Mouse (Mus musculus) testis, adult 2 months (tissue): ENCODE measurements around the gene Notch1. TPM values are rescaled to one million over a fixed set of nuclear protein-coding genes. Genes with fewer than 3 reads are reported as not detected.

Source experiments
- H3K27ac ChIP-seq: fragments of 200-500 bp; 2 replicates; pipeline ENCODE4 v1.5.1; 2012; ENCODE audit warnings: low read depth, low read length; ENCODE audit not compliant: control insufficient read depth, insufficient read depth
- H3K27me3 ChIP-seq: fragments of 200-500 bp; 2 replicates; pipeline ENCODE4 v1.6.1; 2012; ENCODE audit warnings: mild to moderate bottlenecking, low read length, moderate library complexity; ENCODE audit not compliant: control insufficient read depth, insufficient read depth
- H3K36me3 ChIP-seq: fragments of 200-500 bp; 2 replicates; pipeline ENCODE4 v1.6.1; 2012; ENCODE audit warnings: mild to moderate bottlenecking, low read length; ENCODE audit not compliant: control insufficient read depth, insufficient read depth
- H3K4me1 ChIP-seq: fragments of 200-500 bp; 2 replicates; pipeline ENCODE4 v1.6.1; 2012; ENCODE audit warnings: low read length; ENCODE audit not compliant: control insufficient read depth, insufficient read depth
- H3K4me3 ChIP-seq: fragments of 200-500 bp; 2 replicates; pipeline ENCODE4 v1.5.1; 2012; ENCODE audit warnings: low read depth, mild to moderate bottlenecking, low read length, moderate library complexity, mixed read lengths; ENCODE audit not compliant: control insufficient read depth
- CTCF ChIP-seq: fragments of 200-500 bp; IDR thresholded peaks from 2 replicates; pipeline ENCODE4 v1.5.1; 2012; ENCODE audit warnings: low read depth, mild to moderate bottlenecking, inconsistent platforms, low read length, moderate library complexity; ENCODE audit not compliant: control insufficient read depth, insufficient read depth, insufficient replicate concordance
- POLR2A ChIP-seq: fragments of 200-500 bp; IDR thresholded peaks from 2 replicates; pipeline ENCODE4 v1.6.1; 2012; ENCODE audit warnings: low read depth, mild to moderate bottlenecking, inconsistent platforms, low read length, moderate library complexity; ENCODE audit not compliant: control insufficient read depth
- polyA plus RNA-seq: library from polyadenylated mRNA; depleted of rRNA; stranded (reverse); fragments of >200 nt; gene quantifications from 2 replicates; pipeline ENCODE4 v1.2.3, GENCODE M21; 2012

Gene Notch1
- polyA plus RNA-seq, 1 experiment, result 3.0 TPM

GRCm38 (mm10) chr2:26500027-26500598 is 16.4 kb downstream of the Notch1 start:
- H3K36me3 ChIP-seq, result no peaks in the 10 kb centered on the region
- no peak overlapping the region for H3K4me3 ChIP-seq
- H3K27me3 ChIP-seq, result no peaks in the 10 kb centered on the region; the same call in 1 of the 2 replicates
- TF ChIP-seq POLR2A (no peak), CTCF (no peak)
- H3K4me1 ChIP-seq, result peaks cover 15% of the 10 kb centered on the region
- H3K27ac ChIP-seq, result peak overlapping the region; percentile 19; the same call in 1 of the 2 replicates

DNA sequence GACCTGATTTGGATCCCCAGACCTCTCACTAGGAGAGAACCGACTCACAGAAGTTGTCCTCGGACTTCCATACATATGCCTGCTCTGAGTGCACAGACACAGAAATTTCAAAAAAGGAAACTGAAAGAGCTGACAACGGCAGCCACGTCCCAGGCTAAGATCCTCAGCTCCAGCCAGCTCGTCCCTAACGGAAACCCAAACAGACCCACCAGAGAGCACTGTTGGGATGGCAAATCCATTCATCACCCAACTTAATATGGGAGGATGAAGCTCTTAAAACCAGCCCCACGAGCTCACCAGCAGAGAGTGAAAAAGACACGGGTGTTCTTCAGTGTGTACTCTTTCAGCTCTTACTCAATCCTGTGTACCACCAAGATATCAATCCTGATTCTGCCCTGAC is 17.8 kb downstream of the Notch1 start:
- no peaks in the 10 kb centered on the region for H3K36me3 ChIP-seq
- no peak for TF ChIP-seq POLR2A
- TF ChIP-seq CTCF, result no peak

GRCm38 (mm10) chr2:26497861-26498533 is 18.5 kb downstream of the Notch1 start:
- H3K4me1 ChIP-seq, result peaks cover 9% of the 10 kb centered on the region
- no peak overlapping the region for H3K27ac ChIP-seq
- no peak overlapping the region for H3K4me3 ChIP-seq
- no peaks in the 10 kb centered on the region for H3K36me3 ChIP-seq
- TF ChIP-seq POLR2A (peak; percentile 23; the same call in 1 of the 2 replicates), CTCF (no peak)
- no peaks in the 10 kb centered on the region; the same call in 1 of the 2 replicates for H3K27me3 ChIP-seq

More for the DNA sequence above, 17.8 kb downstream of the Notch1 start:
- Histone ChIP-seq H3K27ac (no peak overlapping the region), H3K4me1 (peaks cover 15% of the 10 kb centered on the region), H3K4me3 (no peak overlapping the region), H3K27me3 (no peaks in the 10 kb centered on the region; the same call in 1 of the 2 replicates)

DNA sequence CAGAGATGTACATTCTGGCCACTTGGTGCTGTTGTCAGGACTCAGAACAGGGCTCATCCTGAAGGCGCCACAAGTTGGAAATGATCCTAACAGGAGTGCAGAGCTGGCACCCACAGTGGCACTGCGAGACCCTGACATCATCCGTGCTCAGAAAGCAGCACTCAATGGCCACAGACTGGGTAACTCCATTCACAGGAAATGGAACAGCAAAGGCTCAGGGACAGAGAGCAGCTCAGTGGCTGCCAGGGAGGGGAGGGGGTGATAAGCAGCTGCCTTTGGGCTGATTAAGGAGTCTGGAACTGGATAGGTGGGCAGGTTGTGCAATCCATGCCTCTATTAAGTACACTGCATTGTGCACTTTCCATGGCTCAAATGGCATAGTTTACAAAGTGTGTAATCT is 20.0 kb downstream of the Notch1 start:
- H3K4me3 ChIP-seq, result no peak overlapping the region
- H3K36me3 ChIP-seq, result no peaks in the 10 kb centered on the region
- no peaks in the 10 kb centered on the region for H3K27me3 ChIP-seq
- no peaks in the 10 kb centered on the region; the same call in none of the 2 replicates for H3K4me1 ChIP-seq
- H3K27ac ChIP-seq, result no peak overlapping the region
- no peak for TF ChIP-seq POLR2A
- no peak for TF ChIP-seq CTCF

- no peaks in the 10 kb centered on the region for H3K36me3 ChIP-seq
- H3K27ac ChIP-seq, result no peak overlapping the region
- H3K27me3 ChIP-seq, result no peaks in the 10 kb centered on the region
- TF ChIP-seq CTCF (no peak), POLR2A (no peak)
- H3K4me3 ChIP-seq, result no peak overlapping the region
- H3K4me1 ChIP-seq, result no peaks in the 10 kb centered on the region; the same call in 1 of the 2 replicates
Measured at GRCm38 (mm10) chr2:26495701-26496100, 20.8 kb downstream of the Notch1 start.

- Histone ChIP-seq H3K4me1 (no peaks in the 10 kb centered on the region; the same call in 1 of the 2 replicates), H3K36me3 (no peaks in the 10 kb centered on the region), H3K4me3 (no peak overlapping the region), H3K27me3 (no peaks in the 10 kb centered on the region), H3K27ac (no peak overlapping the region)
- TF ChIP-seq POLR2A, result no peak
- no peak for TF ChIP-seq CTCF
Measured at GRCm38 (mm10) chr2:26494991-26495390, 21.5 kb downstream of the Notch1 start.

GRCm38 (mm10) chr2:26494396-26494795 is 22.1 kb downstream of the Notch1 start:
- no peak overlapping the region for H3K4me3 ChIP-seq
- no peaks in the 10 kb centered on the region for H3K36me3 ChIP-seq
- TF ChIP-seq CTCF (no peak), POLR2A (no peak)
- no peak overlapping the region for H3K27ac ChIP-seq
- H3K27me3 ChIP-seq, result no peaks in the 10 kb centered on the region
- no peaks in the 10 kb centered on the region; the same call in 1 of the 2 replicates for H3K4me1 ChIP-seq
